Mouse (Mus musculus) lung, postnatal 0 days (tissue): ENCODE data around the gene Cd180.

ENCODE experiments used
- CTCF ChIP-seq: IDR thresholded peaks from 2 replicates; pipeline ENCODE4 v1.5.1; 2016; ENCODE audit warnings: antibody characterized with exemption, mild to moderate bottlenecking
- EP300 ChIP-seq: IDR thresholded peaks from 2 replicates; pipeline ENCODE4 v1.6.1; 2016; ENCODE audit warnings: antibody characterized with exemption, mild to moderate bottlenecking, control low read depth

- no peak for TF ChIP-seq CTCF
- no peak for TF ChIP-seq EP300
These were observed at the start of gene Cd180 for GRCm38 (mm10) chr13:102693341-102693801.
